Mouse (Mus musculus): Measurements from ENCODE around the gene Plekha4. TPM values are rescaled to one million over a fixed set of nuclear protein-coding genes. Genes with fewer than 3 reads are reported as not detected.

The Plekha4 gene
- polyA plus RNA-seq, 1 experiment from 2014 or later, result 2.7 TPM

DNA sequence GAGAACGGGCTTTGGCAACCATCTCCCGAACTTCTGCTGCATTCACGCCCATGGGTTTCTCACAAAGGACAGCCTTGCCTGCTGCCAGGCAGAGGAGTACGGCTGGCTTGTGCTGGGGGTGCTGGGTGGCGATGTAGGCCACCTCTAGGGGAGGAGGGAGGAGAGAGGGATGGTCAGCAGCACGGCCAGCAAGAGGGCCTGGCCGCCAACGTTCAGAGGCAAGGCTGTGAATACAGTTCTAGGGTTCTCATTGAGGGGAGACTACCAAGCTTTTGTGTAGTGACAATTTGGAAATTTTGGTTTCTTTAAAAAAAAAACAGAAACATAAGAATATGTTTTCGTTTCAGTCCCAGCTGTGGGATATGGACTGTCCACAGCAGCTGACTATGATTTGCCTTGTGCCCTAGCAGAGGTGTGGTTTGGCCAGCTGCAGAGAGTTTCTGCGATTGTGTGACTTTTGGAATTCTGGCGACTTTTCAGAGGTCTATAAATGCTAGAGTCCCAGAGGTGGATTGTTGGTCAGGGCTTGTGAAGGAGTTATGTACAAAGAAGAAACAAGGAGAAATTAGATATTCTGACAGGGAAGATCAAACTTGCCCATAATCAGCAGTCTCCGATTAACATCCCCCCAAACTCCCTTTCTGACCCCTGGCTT is 39.2 kb upstream of the Plekha4 start, which contains the start of gene Gm45808:
Gm45808 (minus strand) TSS at position 51 of the 655 bp plus-strand sequence.
- H3K27ac ChIP-seq (ENCODE audit: low read length), result no peak within 1 kb of the TSS
- no peak within 1 kb of the TSS for H3K4me2 ChIP-seq (ENCODE audit: low read depth, low read length)
- WGBS, result 76% methylated on average over 12 of the region's 12 CpGs
- ATAC-seq (ENCODE audit: insufficient read depth, low FRiP score), result no peak
- H3K9me3 ChIP-seq (replicated peaks; ENCODE audit: control insufficient read depth, low read length), result no peaks in the 10 kb centered on the region
- H3K27me3 ChIP-seq (ENCODE audit: control insufficient read depth, insufficient read depth, low read length), result no peaks in the 10 kb centered on the region
- H3K4me1 ChIP-seq (ENCODE audit: control insufficient read depth, insufficient read depth, low read length), result peaks cover 11% of the 10 kb centered on the region
- no peak within 1 kb of the TSS for H3K9ac ChIP-seq (ENCODE audit: low read length)
- H3K4me3 ChIP-seq (replicated peaks; ENCODE audit: low read length), result no peak within 1 kb of the TSS
- H3K36me3 ChIP-seq (ENCODE audit: control insufficient read depth, insufficient read depth, low read length), result no peaks in the 10 kb centered on the region

GRCm38 (mm10) chr7:45487861-45488292 is 38.3 kb upstream of the Plekha4 start:
- H3K27ac ChIP-seq (ENCODE audit: low read length), result peak overlapping the region; percentile 56; the same call in 1 of the 2 replicates
- peak overlapping the region; percentile 74 for H3K9ac ChIP-seq (ENCODE audit: low read length)
- H3K4me1 ChIP-seq (ENCODE audit: control insufficient read depth, insufficient read depth, low read length), result peaks cover 13% of the 10 kb centered on the region
- no peaks in the 10 kb centered on the region for H3K9me3 ChIP-seq (replicated peaks; ENCODE audit: control insufficient read depth, low read length)
- peak overlapping the region; percentile 49 for H3K4me3 ChIP-seq (replicated peaks; ENCODE audit: low read length)
- WGBS, result 47% methylated on average over 11 of the region's 11 CpGs
- H3K4me2 ChIP-seq (ENCODE audit: low read depth, low read length), result peak overlapping the region; percentile 72
- no peaks in the 10 kb centered on the region for H3K27me3 ChIP-seq (ENCODE audit: control insufficient read depth, insufficient read depth, low read length)
- ATAC-seq (ENCODE audit: insufficient read depth, low FRiP score), result peak; percentile 14; the same call in 1 of the 2 replicates
- 0 out of 2 replicates have a peak, but pooled peaks cover 2% of the 10 kb centered on the region for H3K36me3 ChIP-seq (ENCODE audit: control insufficient read depth, insufficient read depth, low read length)

GRCm38 (mm10) chr7:45488293-45489204 is 37.6 kb upstream of the Plekha4 start, which contains the start of gene Dhdh:
Gene Dhdh, minus strand, starts transcription at chr7:45488805.
- 11% methylated on average over 38 of the region's 38 CpGs for WGBS
- Histone ChIP-seq H3K9me3 (replicated peaks; ENCODE audit: control insufficient read depth, low read length) (no peaks in the 10 kb centered on the region), H3K4me3 (replicated peaks; ENCODE audit: low read length) (peak within 1 kb of the TSS; percentile 49), H3K27ac (ENCODE audit: low read length) (peak within 1 kb of the TSS; percentile 56), H3K36me3 (ENCODE audit: control insufficient read depth, insufficient read depth, low read length) (0 out of 2 replicates have a peak, but pooled peaks cover 5% of the 10 kb centered on the region), H3K9ac (ENCODE audit: low read length) (peak within 1 kb of the TSS; percentile 74), H3K27me3 (ENCODE audit: control insufficient read depth, insufficient read depth, low read length) (no peaks in the 10 kb centered on the region), H3K4me2 (ENCODE audit: low read depth, low read length) (peak within 1 kb of the TSS; percentile 72), H3K4me1 (ENCODE audit: control insufficient read depth, insufficient read depth, low read length) (peaks cover 13% of the 10 kb centered on the region)
- peak; percentile 53 for ATAC-seq (ENCODE audit: insufficient read depth, low FRiP score)

GRCm38 (mm10) chr7:45489578-45489977 is 36.6 kb upstream of the Plekha4 start:
- no peak for ATAC-seq (ENCODE audit: insufficient read depth, low FRiP score)
- H3K27me3 ChIP-seq (ENCODE audit: control insufficient read depth, insufficient read depth, low read length), result no peaks in the 10 kb centered on the region
- H3K36me3 ChIP-seq (ENCODE audit: control insufficient read depth, insufficient read depth, low read length), result peaks cover 8% of the 10 kb centered on the region; the same call in 1 of the 2 replicates
- H3K27ac ChIP-seq (ENCODE audit: low read length), result no peak overlapping the region
- no peak overlapping the region for H3K4me2 ChIP-seq (ENCODE audit: low read depth, low read length)
- H3K9me3 ChIP-seq (replicated peaks; ENCODE audit: control insufficient read depth, low read length), result no peaks in the 10 kb centered on the region
- peaks cover 13% of the 10 kb centered on the region for H3K4me1 ChIP-seq (ENCODE audit: control insufficient read depth, insufficient read depth, low read length)
- H3K9ac ChIP-seq (ENCODE audit: low read length), result no peak overlapping the region
- no peak overlapping the region for H3K4me3 ChIP-seq (replicated peaks; ENCODE audit: low read length)
- 73% methylated on average over 7 of the region's 7 CpGs for WGBS

DNA sequence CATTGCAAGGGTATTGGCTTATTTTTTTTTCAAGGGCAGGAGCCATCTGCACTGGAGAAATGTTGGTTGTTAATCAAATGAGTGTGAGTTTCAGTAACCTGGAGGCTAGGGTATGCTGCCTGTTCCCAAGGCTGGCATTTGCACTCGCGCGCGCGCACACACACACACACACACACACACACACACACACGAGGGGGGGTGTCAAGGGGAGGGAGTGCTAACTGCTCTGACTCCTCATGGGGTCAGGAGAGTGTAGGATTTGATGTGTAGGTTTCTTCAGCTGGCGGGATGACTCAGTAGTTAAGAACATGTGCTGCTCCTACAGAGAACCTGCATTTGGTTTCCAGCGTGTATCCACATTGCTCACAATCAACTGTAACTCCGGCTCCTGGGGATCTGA is 35.3 kb upstream of the Plekha4 start:
- 39% methylated on average over 9 of the region's 9 CpGs for WGBS
- Histone ChIP-seq H3K4me1 (ENCODE audit: control insufficient read depth, insufficient read depth, low read length) (peaks cover 13% of the 10 kb centered on the region), H3K4me3 (replicated peaks; ENCODE audit: low read length) (no peak overlapping the region), H3K36me3 (ENCODE audit: control insufficient read depth, insufficient read depth, low read length) (peaks cover 14% of the 10 kb centered on the region; the same call in 1 of the 2 replicates), H3K9ac (ENCODE audit: low read length) (no peak overlapping the region), H3K9me3 (replicated peaks; ENCODE audit: control insufficient read depth, low read length) (no peaks in the 10 kb centered on the region), H3K4me2 (ENCODE audit: low read depth, low read length) (peak overlapping the region; percentile 22; the same call in 1 of the 2 replicates), H3K27me3 (ENCODE audit: control insufficient read depth, insufficient read depth, low read length) (no peaks in the 10 kb centered on the region), H3K27ac (ENCODE audit: low read length) (peak overlapping the region; percentile 15)
- ATAC-seq (ENCODE audit: insufficient read depth, low FRiP score), result no peak

GRCm38 (mm10) chr7:45491264-45491663 is 34.9 kb upstream of the Plekha4 start:
- no peak overlapping the region for H3K4me3 ChIP-seq (replicated peaks; ENCODE audit: low read length)
- peaks cover 13% of the 10 kb centered on the region for H3K4me1 ChIP-seq (ENCODE audit: control insufficient read depth, insufficient read depth, low read length)
- ATAC-seq (ENCODE audit: insufficient read depth, low FRiP score), result 0 out of 2 replicates have a peak, but pooled peaks have one; percentile 37
- H3K36me3 ChIP-seq (ENCODE audit: control insufficient read depth, insufficient read depth, low read length), result peaks cover 14% of the 10 kb centered on the region; the same call in 1 of the 2 replicates
- 15% methylated on average over 3 of the region's 3 CpGs for WGBS
- no peak overlapping the region for H3K9ac ChIP-seq (ENCODE audit: low read length)
- H3K9me3 ChIP-seq (replicated peaks; ENCODE audit: control insufficient read depth, low read length), result no peaks in the 10 kb centered on the region
- peak overlapping the region; percentile 22; the same call in 1 of the 2 replicates for H3K4me2 ChIP-seq (ENCODE audit: low read depth, low read length)
- H3K27ac ChIP-seq (ENCODE audit: low read length), result peak overlapping the region; percentile 15
- H3K27me3 ChIP-seq (ENCODE audit: control insufficient read depth, insufficient read depth, low read length), result no peaks in the 10 kb centered on the region

DNA sequence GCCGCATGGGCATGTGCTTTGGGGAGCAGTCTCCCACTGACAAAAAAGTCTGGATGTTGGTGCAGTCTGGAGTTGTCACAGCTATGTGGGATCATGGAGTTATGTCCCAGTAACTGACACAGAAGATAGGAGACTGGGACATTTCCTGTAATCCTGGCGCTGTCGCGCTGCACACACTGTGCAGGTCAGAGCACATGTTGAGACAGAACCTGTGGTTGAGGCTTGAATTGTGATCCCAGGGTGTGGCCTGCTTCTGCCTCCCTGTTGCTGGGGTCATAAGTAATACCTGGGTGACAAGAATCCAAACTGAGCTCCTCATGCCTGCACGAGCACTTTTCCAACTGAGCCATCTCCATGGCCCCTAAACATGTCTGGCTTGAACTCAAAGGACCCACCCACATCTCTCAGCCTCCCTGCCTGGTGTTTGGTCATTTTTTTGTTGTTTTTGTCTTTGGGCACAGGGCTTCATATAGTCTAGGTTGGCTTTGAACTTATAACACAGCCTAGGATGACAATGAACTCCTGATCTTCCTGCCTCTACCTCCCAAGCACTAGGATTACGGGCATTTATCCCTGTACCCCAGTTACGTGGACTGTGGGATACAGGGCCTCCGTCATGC is 33.8 kb upstream of the Plekha4 start:
- ATAC-seq (ENCODE audit: insufficient read depth, low FRiP score), result no peak
- Histone ChIP-seq H3K9ac (ENCODE audit: low read length) (no peak overlapping the region), H3K27me3 (ENCODE audit: control insufficient read depth, insufficient read depth, low read length) (no peaks in the 10 kb centered on the region), H3K9me3 (replicated peaks; ENCODE audit: control insufficient read depth, low read length) (no peaks in the 10 kb centered on the region), H3K27ac (ENCODE audit: low read length) (peak overlapping the region; percentile 40; the same call in 1 of the 2 replicates), H3K36me3 (ENCODE audit: control insufficient read depth, insufficient read depth, low read length) (peaks cover 14% of the 10 kb centered on the region; the same call in 1 of the 2 replicates), H3K4me1 (ENCODE audit: control insufficient read depth, insufficient read depth, low read length) (peaks cover 13% of the 10 kb centered on the region), H3K4me2 (ENCODE audit: low read depth, low read length) (no peak overlapping the region), H3K4me3 (replicated peaks; ENCODE audit: low read length) (no peak overlapping the region)
- 90% methylated on average over 8 of the region's 8 CpGs for WGBS

DNA sequence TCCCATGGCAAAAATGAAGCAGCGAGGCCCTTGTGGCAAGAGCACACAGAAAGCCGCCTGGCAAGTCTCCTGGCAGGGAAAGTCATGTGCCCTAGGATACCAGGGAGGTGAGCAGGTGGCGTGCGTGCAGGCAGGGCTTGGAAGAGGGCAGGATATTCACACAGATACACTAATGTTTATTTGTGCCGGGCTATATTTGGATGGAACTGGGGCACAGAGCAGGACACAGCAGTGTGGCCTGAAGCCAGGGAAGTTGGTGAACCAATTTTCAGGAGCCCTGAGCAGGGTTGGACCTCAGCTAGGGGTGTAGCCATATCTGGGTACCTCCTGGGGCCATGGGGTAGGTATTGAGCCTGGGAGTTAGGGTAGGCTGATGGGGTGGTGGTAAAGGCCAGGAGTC is 33.2 kb upstream of the Plekha4 start:
- Histone ChIP-seq H3K9me3 (replicated peaks; ENCODE audit: control insufficient read depth, low read length) (no peaks in the 10 kb centered on the region), H3K27me3 (ENCODE audit: control insufficient read depth, insufficient read depth, low read length) (no peaks in the 10 kb centered on the region), H3K4me3 (replicated peaks; ENCODE audit: low read length) (no peak overlapping the region), H3K4me1 (ENCODE audit: control insufficient read depth, insufficient read depth, low read length) (peaks cover 13% of the 10 kb centered on the region), H3K9ac (ENCODE audit: low read length) (no peak overlapping the region), H3K36me3 (ENCODE audit: control insufficient read depth, insufficient read depth, low read length) (peaks cover 19% of the 10 kb centered on the region; the same call in 1 of the 2 replicates), H3K27ac (ENCODE audit: low read length) (peak overlapping the region; percentile 8; the same call in 1 of the 2 replicates), H3K4me2 (ENCODE audit: low read depth, low read length) (no peak overlapping the region)
- 87% methylated on average over 5 of the region's 5 CpGs for WGBS
- ATAC-seq (ENCODE audit: insufficient read depth, low FRiP score), result no peak
